Mouse (Mus musculus): ENCODE measurements around the gene Tubb2b. TPM values are rescaled to one million over a fixed set of nuclear protein-coding genes. Genes with fewer than 3 reads are reported as not detected.

Gene Tubb2b
- 22.1 and 24.4 TPM in 2 replicates for polyA plus RNA-seq (2014; fragmentation: Nextera tagmentation; extraction: Ambion mirVana)

DNA sequence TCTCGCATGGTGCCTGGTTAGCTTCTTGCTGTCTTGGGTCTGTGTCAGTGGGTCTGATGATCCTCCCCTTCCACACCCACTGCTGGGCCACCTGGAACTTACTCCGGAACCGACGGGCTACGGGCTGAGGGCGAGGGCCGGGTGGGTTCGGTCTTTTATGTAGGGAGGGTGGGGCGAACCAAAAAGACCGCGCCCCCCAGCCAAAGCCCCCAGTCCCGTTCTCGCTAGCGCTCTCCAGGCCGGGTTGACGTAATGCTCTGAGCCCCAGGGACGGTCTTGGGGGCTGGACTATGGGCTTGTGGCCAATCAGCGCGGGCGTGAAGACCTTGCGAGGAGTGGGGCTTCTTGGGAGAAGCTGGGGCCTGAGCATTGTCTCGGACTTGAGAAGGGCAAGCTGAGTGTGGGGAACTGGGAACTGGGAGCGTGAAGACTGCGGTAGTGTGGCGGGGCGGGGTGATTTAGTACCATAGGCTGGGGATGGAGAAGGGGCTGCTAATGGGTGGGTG is at the start of gene Tubb2b:
Gene Tubb2b, minus strand, starts transcription at position 241 of the 506 bp plus-strand sequence.
- H3K4me2 ChIP-seq (ENCODE audit: low read depth, severe bottlenecking) = peak within 1 kb of the TSS; percentile 90
- H3K9ac ChIP-seq (ENCODE audit: low read length) = peak within 1 kb of the TSS; percentile 60
- H3K27ac ChIP-seq (replicated peaks; ENCODE audit: low read depth, low read length) = peak within 1 kb of the TSS; percentile 62; the same call in 1 of the 2 replicates
- H3K9me3 ChIP-seq (ENCODE audit: control insufficient read depth, low read length) = no peaks in the 10 kb centered on the region
- H3K27me3 ChIP-seq (ENCODE audit: control insufficient read depth, insufficient read depth, low read length) = 0 out of 2 replicates have a peak, but pooled peaks cover 6% of the 10 kb centered on the region
- H3K4me1 ChIP-seq (ENCODE audit: control insufficient read depth, insufficient read depth, low read length) = peaks cover 22% of the 10 kb centered on the region
- peak; percentile 89 for ATAC-seq (ENCODE audit: insufficient number of reproducible peaks, low FRiP score, low TSS enrichment, low read depth)
- no peaks in the 10 kb centered on the region for H3K36me3 ChIP-seq (ENCODE audit: control insufficient read depth, insufficient read depth, low read length)
- H3K4me3 ChIP-seq (ENCODE audit: low read depth, low read length) = peak within 1 kb of the TSS; percentile 58
- DNase-seq (ENCODE audit: low spot score) = peak; percentile 86
- 0% methylated on average over 26 of the region's 26 CpGs for WGBS

DNA sequence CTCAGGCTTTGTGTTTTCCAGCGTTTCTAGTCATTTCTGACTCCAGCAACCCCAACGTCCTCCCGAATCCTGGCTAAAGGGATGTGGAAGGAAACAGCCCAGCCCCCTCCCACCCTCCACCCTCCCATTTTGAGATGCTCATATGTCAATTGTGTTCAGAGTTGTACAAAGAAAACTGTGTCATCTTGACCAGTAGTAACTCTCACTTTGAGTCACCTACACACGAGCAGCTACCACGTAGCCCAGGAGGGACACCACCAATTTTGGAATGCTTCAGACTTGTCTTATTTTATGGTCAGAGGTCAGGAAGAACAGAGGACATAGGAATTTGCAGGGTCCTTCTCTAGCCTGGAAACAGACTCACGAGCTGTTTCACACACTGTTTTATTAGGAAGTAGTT is 43.8 kb upstream of the Tubb2b start:
- 92% methylated on average over 6 of the region's 6 CpGs for WGBS

GRCm38 (mm10) chr13:34163304-34163975 is 33.2 kb upstream of the Tubb2b start:
- no peak for ATAC-seq (ENCODE audit: insufficient number of reproducible peaks, low FRiP score, low TSS enrichment, low read depth)
- H3K27ac ChIP-seq (replicated peaks; ENCODE audit: low read depth, low read length) = peak overlapping the region; percentile 65; the same call in 1 of the 2 replicates
- WGBS = 48% methylated on average over 12 of the region's 12 CpGs

More for the DNA sequence above, 43.8 kb upstream of the Tubb2b start:
- Histone ChIP-seq H3K9ac (ENCODE audit: low read length) (no peak overlapping the region), H3K27me3 (ENCODE audit: control insufficient read depth, insufficient read depth, low read length) (no peaks in the 10 kb centered on the region), H3K4me1 (ENCODE audit: control insufficient read depth, insufficient read depth, low read length) (no peaks in the 10 kb centered on the region), H3K4me3 (ENCODE audit: low read depth, low read length) (no peak overlapping the region), H3K4me2 (ENCODE audit: low read depth, severe bottlenecking) (no peak overlapping the region), H3K27ac (replicated peaks; ENCODE audit: low read depth, low read length) (no peak overlapping the region), H3K36me3 (ENCODE audit: control insufficient read depth, insufficient read depth, low read length) (no peaks in the 10 kb centered on the region), H3K9me3 (ENCODE audit: control insufficient read depth, low read length) (no peaks in the 10 kb centered on the region)
- DNase-seq (ENCODE audit: low spot score) = no peak
- ATAC-seq (ENCODE audit: insufficient number of reproducible peaks, low FRiP score, low TSS enrichment, low read depth) = no peak

GRCm38 (mm10) chr13:34162491-34163303 is 32.4 kb upstream of the Tubb2b start, which contains the start of gene Psmg4:
Gene Psmg4 (plus strand): TSS chr13:34162964.
- Histone ChIP-seq H3K4me1 (ENCODE audit: control insufficient read depth, insufficient read depth, low read length) (peaks cover 5% of the 10 kb centered on the region), H3K36me3 (ENCODE audit: control insufficient read depth, insufficient read depth, low read length) (peaks cover 7% of the 10 kb centered on the region; the same call in 1 of the 2 replicates), H3K9me3 (ENCODE audit: control insufficient read depth, low read length) (no peaks in the 10 kb centered on the region), H3K27ac (replicated peaks; ENCODE audit: low read depth, low read length) (peak within 1 kb of the TSS; percentile 65; the same call in 1 of the 2 replicates), H3K4me3 (ENCODE audit: low read depth, low read length) (peak within 1 kb of the TSS; percentile 66), H3K4me2 (ENCODE audit: low read depth, severe bottlenecking) (peak within 1 kb of the TSS; percentile 46), H3K27me3 (ENCODE audit: control insufficient read depth, insufficient read depth, low read length) (no peaks in the 10 kb centered on the region), H3K9ac (ENCODE audit: low read length) (peak within 1 kb of the TSS; percentile 78)
- 2% methylated on average over 44 of the region's 44 CpGs for WGBS
- peak; percentile 95 for DNase-seq (ENCODE audit: low spot score)
- peak; percentile 94 for ATAC-seq (ENCODE audit: insufficient number of reproducible peaks, low FRiP score, low TSS enrichment, low read depth)

More at GRCm38 (mm10) chr13:34163304-34163975, 33.2 kb upstream of the Tubb2b start:
- H3K9ac ChIP-seq (ENCODE audit: low read length) = peak overlapping the region; percentile 78
- DNase-seq (ENCODE audit: low spot score) = no peak
- H3K9me3 ChIP-seq (ENCODE audit: control insufficient read depth, low read length) = no peaks in the 10 kb centered on the region
- H3K4me2 ChIP-seq (ENCODE audit: low read depth, severe bottlenecking) = peak overlapping the region; percentile 46
- no peaks in the 10 kb centered on the region for H3K27me3 ChIP-seq (ENCODE audit: control insufficient read depth, insufficient read depth, low read length)
- H3K4me3 ChIP-seq (ENCODE audit: low read depth, low read length) = peak overlapping the region; percentile 66
- H3K4me1 ChIP-seq (ENCODE audit: control insufficient read depth, insufficient read depth, low read length) = peaks cover 5% of the 10 kb centered on the region
- H3K36me3 ChIP-seq (ENCODE audit: control insufficient read depth, insufficient read depth, low read length) = peaks cover 7% of the 10 kb centered on the region; the same call in 1 of the 2 replicates

- 79% methylated on average over 1 of the region's 1 CpGs for WGBS
- Histone ChIP-seq H3K27me3 (ENCODE audit: control insufficient read depth, insufficient read depth, low read length) (no peaks in the 10 kb centered on the region), H3K4me3 (ENCODE audit: low read depth, low read length) (no peak overlapping the region), H3K9me3 (ENCODE audit: control insufficient read depth, low read length) (no peaks in the 10 kb centered on the region), H3K36me3 (ENCODE audit: control insufficient read depth, insufficient read depth, low read length) (no peaks in the 10 kb centered on the region), H3K9ac (ENCODE audit: low read length) (no peak overlapping the region), H3K4me1 (ENCODE audit: control insufficient read depth, insufficient read depth, low read length) (peaks cover 5% of the 10 kb centered on the region), H3K4me2 (ENCODE audit: low read depth, severe bottlenecking) (no peak overlapping the region), H3K27ac (replicated peaks; ENCODE audit: low read depth, low read length) (no peak overlapping the region)
- DNase-seq (ENCODE audit: low spot score) = no peak
- ATAC-seq (ENCODE audit: insufficient number of reproducible peaks, low FRiP score, low TSS enrichment, low read depth) = no peak
Measured at GRCm38 (mm10) chr13:34159926-34160325, 29.7 kb upstream of the Tubb2b start.

DNA sequence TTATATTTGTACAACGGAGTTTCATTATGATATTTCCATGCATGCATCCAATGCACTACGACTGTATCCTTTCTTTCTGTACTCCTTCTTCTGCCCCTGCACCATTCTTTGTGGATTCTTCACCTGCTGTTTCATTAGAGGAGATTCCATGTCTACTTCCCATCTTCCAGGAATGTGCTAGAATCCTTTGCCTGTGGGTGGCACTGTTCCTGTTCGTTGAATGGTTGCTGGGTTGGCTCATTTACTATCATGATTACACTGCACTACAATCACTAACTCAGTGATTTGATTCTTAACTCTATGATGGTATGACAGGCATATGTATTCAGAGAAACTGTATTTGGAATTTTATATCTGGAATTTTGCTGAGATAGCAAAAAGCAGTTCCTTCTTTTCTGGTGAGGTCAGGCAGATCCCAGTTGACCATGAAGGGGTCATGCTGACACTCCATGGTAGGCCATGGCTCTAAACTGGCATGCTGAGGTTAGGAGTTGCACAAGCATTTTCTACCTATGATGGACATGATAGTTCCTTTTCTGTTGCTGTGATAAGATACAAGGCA is 27.4 kb upstream of the Tubb2b start:
- no peak overlapping the region for H3K4me2 ChIP-seq (ENCODE audit: low read depth, severe bottlenecking)
- H3K4me1 ChIP-seq (ENCODE audit: control insufficient read depth, insufficient read depth, low read length) = peaks cover 2% of the 10 kb centered on the region; the same call in 1 of the 2 replicates
- DNase-seq (ENCODE audit: low spot score) (no peak), ATAC-seq (ENCODE audit: insufficient number of reproducible peaks, low FRiP score, low TSS enrichment, low read depth) (no peak)
- no peaks in the 10 kb centered on the region for H3K36me3 ChIP-seq (ENCODE audit: control insufficient read depth, insufficient read depth, low read length)
- 92% methylated on average over 3 of the region's 3 CpGs for WGBS
- H3K9ac ChIP-seq (ENCODE audit: low read length) = no peak overlapping the region
- H3K27ac ChIP-seq (replicated peaks; ENCODE audit: low read depth, low read length) = no peak overlapping the region
- no peaks in the 10 kb centered on the region for H3K27me3 ChIP-seq (ENCODE audit: control insufficient read depth, insufficient read depth, low read length)
- H3K9me3 ChIP-seq (ENCODE audit: control insufficient read depth, low read length) = no peaks in the 10 kb centered on the region
- no peak overlapping the region for H3K4me3 ChIP-seq (ENCODE audit: low read depth, low read length)

- Histone ChIP-seq H3K9me3 (ENCODE audit: control insufficient read depth, low read length) (no peaks in the 10 kb centered on the region), H3K4me2 (ENCODE audit: low read depth, severe bottlenecking) (no peak overlapping the region), H3K27me3 (ENCODE audit: control insufficient read depth, insufficient read depth, low read length) (no peaks in the 10 kb centered on the region), H3K27ac (replicated peaks; ENCODE audit: low read depth, low read length) (no peak overlapping the region), H3K9ac (ENCODE audit: low read length) (no peak overlapping the region), H3K4me1 (ENCODE audit: control insufficient read depth, insufficient read depth, low read length) (no peaks in the 10 kb centered on the region), H3K36me3 (ENCODE audit: control insufficient read depth, insufficient read depth, low read length) (no peaks in the 10 kb centered on the region), H3K4me3 (ENCODE audit: low read depth, low read length) (no peak overlapping the region)
- ATAC-seq (ENCODE audit: insufficient number of reproducible peaks, low FRiP score, low TSS enrichment, low read depth) (no peak), DNase-seq (ENCODE audit: low spot score) (no peak)
- 76% methylated on average over 2 of the region's 2 CpGs for WGBS
Measured at GRCm38 (mm10) chr13:34156840-34157185, 26.5 kb upstream of the Tubb2b start.
